Mouse (Mus musculus): Measurements from ENCODE around the gene Psmc3ip. TPM values are rescaled to one million over a fixed set of nuclear protein-coding genes. Genes with fewer than 3 reads are reported as not detected.

The Psmc3ip gene
- total and polyA plus RNA-seq, 2 experiments from 2014 or later, result 9.5 to 19.2 TPM

DNA sequence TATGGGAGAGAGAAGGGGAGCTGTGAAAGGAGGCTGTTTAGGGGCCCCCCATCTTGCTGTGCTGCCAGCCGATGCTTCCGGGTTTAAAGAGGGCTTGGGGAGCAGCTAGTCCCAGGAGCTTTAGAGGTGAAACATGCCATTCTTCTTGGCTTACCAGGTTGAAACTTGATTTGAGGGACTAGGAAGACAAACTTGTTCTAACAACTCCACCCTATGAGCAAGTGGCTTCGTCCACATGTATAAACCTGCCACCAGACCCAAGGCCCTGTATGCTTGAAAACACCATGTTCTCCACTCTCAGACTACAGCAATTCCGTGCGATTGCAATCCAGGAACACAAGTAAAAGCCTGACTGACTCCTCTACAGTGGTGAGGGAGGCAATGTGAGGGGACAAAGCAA lies 7.8 kb upstream of the Psmc3ip start:
- Histone ChIP-seq H3K27ac (ENCODE audit: low read depth, low read length) (no peak overlapping the region), H3K36me3 (ENCODE audit: insufficient read depth) (peaks cover 62% of the 10 kb centered on the region), H3K27me3 (ENCODE audit: insufficient read depth, low read length) (no peaks in the 10 kb centered on the region), H3K4me1 (ENCODE audit: insufficient read depth) (no peaks in the 10 kb centered on the region), H3K4me3 (ENCODE audit: low read depth, low read length) (no peak overlapping the region), H3K9me3 (ENCODE audit: low read length) (no peaks in the 10 kb centered on the region), H3K4me2 (ENCODE audit: low read depth) (no peak overlapping the region), H3K9ac (no peak overlapping the region)
- DNase-seq, result no peak
- TF ChIP-seq CTCF (IDR thresholded peaks at IDR 0.05; ENCODE audit: low read depth), result no peak
- WGBS, result 91% methylated on average over 5 of the region's 5 CpGs
- no peak for ATAC-seq

DNA sequence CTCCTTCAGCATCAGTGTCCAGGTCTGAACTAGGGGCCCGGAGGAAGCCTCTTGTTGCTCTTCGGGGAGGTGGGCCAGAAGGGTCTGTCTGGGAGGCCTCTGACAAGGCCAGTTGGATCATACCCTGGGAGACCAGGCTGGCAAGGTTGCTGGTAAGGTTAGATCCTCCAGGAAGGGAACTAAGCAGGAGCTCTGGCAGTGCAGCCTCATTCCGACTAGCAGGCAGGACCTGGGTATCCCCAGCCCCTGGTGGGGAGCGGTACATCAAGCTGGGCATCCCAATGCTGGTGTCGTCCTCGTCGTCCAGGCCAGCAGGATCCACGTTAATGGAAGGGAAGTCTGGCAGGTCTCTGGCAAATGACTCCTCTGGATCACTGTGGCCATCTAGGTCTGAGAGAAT lies 3.0 kb upstream of the Psmc3ip start:
- no peaks in the 10 kb centered on the region; the same call in 1 of the 2 replicates for H3K4me1 ChIP-seq (ENCODE audit: insufficient read depth)
- no peak overlapping the region for H3K9ac ChIP-seq
- no peaks in the 10 kb centered on the region for H3K27me3 ChIP-seq (ENCODE audit: insufficient read depth, low read length)
- H3K27ac ChIP-seq (ENCODE audit: low read depth, low read length), result no peak overlapping the region
- ATAC-seq (no peak), DNase-seq (no peak)
- no peak overlapping the region for H3K4me3 ChIP-seq (ENCODE audit: low read depth, low read length)
- peaks cover 73% of the 10 kb centered on the region for H3K36me3 ChIP-seq (ENCODE audit: insufficient read depth)
- H3K4me2 ChIP-seq (ENCODE audit: low read depth), result no peak overlapping the region
- TF ChIP-seq CTCF (IDR thresholded peaks at IDR 0.05; ENCODE audit: low read depth), result no peak
- no peaks in the 10 kb centered on the region for H3K9me3 ChIP-seq (ENCODE audit: low read length)
- 92% methylated on average over 8 of the region's 8 CpGs for WGBS

DNA sequence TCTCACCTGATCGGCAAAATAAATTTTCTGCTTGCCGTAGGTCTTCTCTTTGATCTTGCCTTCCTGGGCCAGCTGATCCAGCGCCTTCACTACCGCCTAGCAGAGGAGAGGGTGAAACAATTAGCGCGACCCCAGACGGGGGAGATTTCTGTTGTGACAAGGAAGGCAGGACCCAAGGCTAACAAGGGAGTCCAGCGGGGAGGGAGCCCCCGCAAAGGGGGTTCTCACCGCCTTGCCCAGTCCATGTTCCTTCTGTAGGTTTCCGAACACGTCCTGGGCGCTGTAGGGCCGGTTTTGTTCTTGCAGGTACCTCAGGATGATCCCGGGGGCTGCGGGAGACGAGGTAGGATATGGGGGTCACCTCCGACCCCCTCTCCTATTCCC lies 314 bp downstream of the Psmc3ip start:
- DNase-seq (no peak), ATAC-seq (peak; percentile 21)
- 1% methylated on average over 18 of the region's 18 CpGs for WGBS
- no peak for TF ChIP-seq CTCF (IDR thresholded peaks at IDR 0.05; ENCODE audit: low read depth)
- H3K36me3 ChIP-seq (ENCODE audit: insufficient read depth), result peaks cover 73% of the 10 kb centered on the region
- H3K9ac ChIP-seq, result peak overlapping the region; percentile 57
- peak overlapping the region; percentile 56 for H3K4me3 ChIP-seq (ENCODE audit: low read depth, low read length)
- no peaks in the 10 kb centered on the region for H3K9me3 ChIP-seq (ENCODE audit: low read length)
- no peaks in the 10 kb centered on the region; the same call in 1 of the 2 replicates for H3K4me1 ChIP-seq (ENCODE audit: insufficient read depth)
- no peaks in the 10 kb centered on the region for H3K27me3 ChIP-seq (ENCODE audit: insufficient read depth, low read length)
- peak overlapping the region; percentile 81 for H3K27ac ChIP-seq (ENCODE audit: low read depth, low read length)
- peak overlapping the region; percentile 79 for H3K4me2 ChIP-seq (ENCODE audit: low read depth)

DNA sequence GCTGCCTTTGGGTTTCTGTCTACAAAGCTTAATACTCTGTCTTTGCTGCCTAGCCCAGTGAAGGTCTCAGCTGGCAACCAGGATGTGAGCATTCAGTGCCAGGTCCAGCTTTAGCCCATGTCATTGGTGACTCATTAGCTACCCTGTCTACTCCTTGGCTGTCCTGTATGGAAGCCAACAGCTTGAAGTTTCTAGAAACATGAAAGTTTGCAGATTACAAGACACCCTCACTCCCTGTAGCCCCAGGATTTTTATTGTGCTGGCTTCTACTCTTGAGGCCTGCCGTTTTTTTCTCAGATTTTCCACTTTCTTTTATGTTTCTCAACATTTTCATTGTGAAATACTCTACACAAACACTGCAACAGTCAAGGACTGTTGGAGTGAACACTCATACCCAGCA lies 5.3 kb downstream of the Psmc3ip start:
- Histone ChIP-seq H3K27ac (ENCODE audit: low read depth, low read length) (no peak overlapping the region), H3K4me2 (ENCODE audit: low read depth) (no peak overlapping the region), H3K9ac (no peak overlapping the region), H3K27me3 (ENCODE audit: insufficient read depth, low read length) (no peaks in the 10 kb centered on the region), H3K36me3 (ENCODE audit: insufficient read depth) (peaks cover 65% of the 10 kb centered on the region), H3K9me3 (ENCODE audit: low read length) (no peaks in the 10 kb centered on the region), H3K4me3 (ENCODE audit: low read depth, low read length) (no peak overlapping the region), H3K4me1 (ENCODE audit: insufficient read depth) (peaks cover 5% of the 10 kb centered on the region)
- ATAC-seq, result no peak
- 85% methylated on average over 1 of the region's 1 CpGs for WGBS
- no peak for TF ChIP-seq CTCF (IDR thresholded peaks at IDR 0.05; ENCODE audit: low read depth)
- no peak for DNase-seq

DNA sequence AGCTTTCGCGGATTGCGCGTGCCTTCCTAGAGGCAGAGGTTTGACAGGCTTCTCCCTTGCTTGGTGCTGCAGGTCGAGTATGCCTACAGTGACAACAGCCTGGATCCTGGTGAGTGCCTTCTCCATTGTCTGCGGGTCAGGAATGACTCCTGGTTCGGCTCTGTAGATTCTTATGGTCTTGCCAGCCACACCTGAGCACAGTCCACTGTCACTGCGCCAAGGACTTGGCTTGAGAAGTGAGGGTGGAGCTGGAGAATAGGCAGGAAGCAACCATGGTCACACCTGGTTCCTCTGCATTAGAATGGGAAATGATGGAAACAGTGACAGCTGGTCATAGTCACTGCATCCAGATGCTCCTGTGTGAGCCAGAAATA lies 7.6 kb downstream of the Psmc3ip start:
- WGBS, result 11% methylated on average over 8 of the region's 8 CpGs
- Histone ChIP-seq H3K4me2 (ENCODE audit: low read depth) (peak overlapping the region; percentile 94), H3K9ac (peak overlapping the region; percentile 81), H3K4me3 (ENCODE audit: low read depth, low read length) (peak overlapping the region; percentile 75), H3K9me3 (ENCODE audit: low read length) (no peaks in the 10 kb centered on the region), H3K27me3 (ENCODE audit: insufficient read depth, low read length) (no peaks in the 10 kb centered on the region), H3K36me3 (ENCODE audit: insufficient read depth) (peaks cover 57% of the 10 kb centered on the region), H3K4me1 (ENCODE audit: insufficient read depth) (peaks cover 12% of the 10 kb centered on the region), H3K27ac (ENCODE audit: low read depth, low read length) (peak overlapping the region; percentile 86)
- ATAC-seq (no peak), DNase-seq (no peak)
- no peak for TF ChIP-seq CTCF (IDR thresholded peaks at IDR 0.05; ENCODE audit: low read depth)

DNA sequence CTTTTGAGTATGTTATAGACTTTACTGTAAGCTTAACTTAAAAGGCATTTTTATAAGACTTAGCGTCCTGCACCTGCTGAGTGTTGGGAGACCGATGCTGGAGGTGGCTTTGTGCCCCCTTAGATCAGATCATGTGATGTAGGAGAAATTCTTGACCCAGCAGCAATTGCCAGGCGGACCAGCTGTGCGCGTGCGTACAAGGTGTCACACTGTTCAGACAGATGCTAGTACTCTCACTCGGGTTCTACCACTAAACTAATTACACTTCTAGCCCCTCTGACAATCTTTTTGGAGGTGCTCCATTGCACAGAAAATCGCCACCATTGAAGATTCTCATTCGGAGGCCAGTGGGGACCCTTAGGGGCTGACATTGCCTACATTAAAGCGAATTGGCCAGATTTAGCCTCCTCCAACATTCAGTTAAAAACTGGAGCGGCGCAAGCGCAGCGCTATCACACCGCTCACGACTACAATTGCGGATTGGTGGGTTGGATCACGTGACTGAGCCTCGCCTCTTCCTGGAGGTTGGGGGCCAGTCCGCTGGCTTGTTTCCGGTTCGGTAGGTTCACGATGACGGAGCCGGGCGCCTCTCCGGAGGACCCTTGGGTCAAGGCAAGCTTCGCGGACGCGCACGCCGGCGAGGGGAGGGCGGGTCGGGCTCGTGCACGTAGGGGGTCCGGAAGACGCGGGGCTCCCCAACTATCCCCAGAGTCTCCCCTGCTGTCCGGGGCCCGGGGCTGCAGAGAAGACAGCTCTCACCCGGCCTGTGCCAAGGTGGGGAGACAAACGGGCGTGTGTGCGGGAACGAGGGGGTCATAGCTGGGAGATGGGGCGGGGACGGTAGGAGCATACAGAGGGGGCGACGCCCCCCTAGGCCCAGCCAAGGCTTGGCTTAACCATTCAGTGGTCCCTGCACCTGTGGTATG lies 8.2 kb downstream of the Psmc3ip start, which contains the start of gene Mlx:
Mlx (plus strand) TSS at position 522 of the 926 bp plus-strand sequence.
- 0 out of 2 replicates have a peak, but pooled peaks have one; percentile 2 for TF ChIP-seq CTCF (IDR thresholded peaks at IDR 0.05; ENCODE audit: low read depth)
- peak; percentile 96 for DNase-seq
- peak within 1 kb of the TSS; percentile 81 for H3K9ac ChIP-seq
- ATAC-seq, result peak; percentile 83
- H3K36me3 ChIP-seq (ENCODE audit: insufficient read depth), result peaks cover 50% of the 10 kb centered on the region
- H3K27ac ChIP-seq (ENCODE audit: low read depth, low read length), result peak within 1 kb of the TSS; percentile 86
- H3K27me3 ChIP-seq (ENCODE audit: insufficient read depth, low read length), result no peaks in the 10 kb centered on the region
- peaks cover 12% of the 10 kb centered on the region for H3K4me1 ChIP-seq (ENCODE audit: insufficient read depth)
- 2% methylated on average over 52 of the region's 52 CpGs for WGBS
- peak within 1 kb of the TSS; percentile 75 for H3K4me3 ChIP-seq (ENCODE audit: low read depth, low read length)
- peak within 1 kb of the TSS; percentile 94 for H3K4me2 ChIP-seq (ENCODE audit: low read depth)
- no peaks in the 10 kb centered on the region for H3K9me3 ChIP-seq (ENCODE audit: low read length)

DNA sequence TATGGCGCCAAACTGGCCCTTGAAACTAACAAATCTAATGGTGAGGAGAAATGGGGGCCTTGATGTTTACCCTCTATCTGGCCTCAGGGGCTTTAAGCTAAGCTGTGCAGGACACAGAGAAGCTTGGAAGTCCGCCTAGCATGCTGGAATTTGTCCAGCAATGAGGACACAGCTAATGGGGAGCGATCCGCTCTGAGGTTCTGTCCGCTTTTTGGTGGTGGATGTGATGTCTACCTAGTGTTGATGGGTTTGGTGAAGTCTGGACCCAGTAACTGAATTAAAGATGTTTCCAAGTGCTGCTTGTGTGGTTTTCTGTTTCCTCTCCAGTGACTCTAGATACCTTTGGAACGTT lies 8.9 kb downstream of the Psmc3ip start:
- Histone ChIP-seq H3K27me3 (ENCODE audit: insufficient read depth, low read length) (peaks cover under 1% of the 10 kb centered on the region; the same call in 1 of the 2 replicates), H3K36me3 (ENCODE audit: insufficient read depth) (peaks cover 43% of the 10 kb centered on the region), H3K4me1 (ENCODE audit: insufficient read depth) (peaks cover 12% of the 10 kb centered on the region), H3K9ac (peak overlapping the region; percentile 81; the same call in 1 of the 2 replicates), H3K9me3 (ENCODE audit: low read length) (no peaks in the 10 kb centered on the region), H3K4me3 (ENCODE audit: low read depth, low read length) (no peak overlapping the region; the same call in 1 of the 2 replicates), H3K4me2 (ENCODE audit: low read depth) (peak overlapping the region; percentile 94; the same call in 1 of the 2 replicates), H3K27ac (ENCODE audit: low read depth, low read length) (peak overlapping the region; percentile 86; the same call in 1 of the 2 replicates)
- ATAC-seq, result no peak
- 73% methylated on average over 6 of the region's 6 CpGs for WGBS
- no peak for DNase-seq
- TF ChIP-seq CTCF (IDR thresholded peaks at IDR 0.05; ENCODE audit: low read depth), result no peak
